Mouse (Mus musculus) T-cell, adult 66 days (primary cell): ENCODE results near the gene Alkbh4. TPM values are rescaled to one million over a fixed set of nuclear protein-coding genes. Genes with fewer than 3 reads are reported as not detected.

ENCODE experiments used
- total RNA-seq, 2 experiments: library from RNA; stranded (reverse); gene quantifications; 3 replicates in 1 of 2; 4 replicates in 1 of 2; pipeline ENCODE4 v1.2.4; 2023

The Alkbh4 gene
- 10 to 100 TPM; 36.6 to 38.4 TPM for total RNA-seq

DNA sequence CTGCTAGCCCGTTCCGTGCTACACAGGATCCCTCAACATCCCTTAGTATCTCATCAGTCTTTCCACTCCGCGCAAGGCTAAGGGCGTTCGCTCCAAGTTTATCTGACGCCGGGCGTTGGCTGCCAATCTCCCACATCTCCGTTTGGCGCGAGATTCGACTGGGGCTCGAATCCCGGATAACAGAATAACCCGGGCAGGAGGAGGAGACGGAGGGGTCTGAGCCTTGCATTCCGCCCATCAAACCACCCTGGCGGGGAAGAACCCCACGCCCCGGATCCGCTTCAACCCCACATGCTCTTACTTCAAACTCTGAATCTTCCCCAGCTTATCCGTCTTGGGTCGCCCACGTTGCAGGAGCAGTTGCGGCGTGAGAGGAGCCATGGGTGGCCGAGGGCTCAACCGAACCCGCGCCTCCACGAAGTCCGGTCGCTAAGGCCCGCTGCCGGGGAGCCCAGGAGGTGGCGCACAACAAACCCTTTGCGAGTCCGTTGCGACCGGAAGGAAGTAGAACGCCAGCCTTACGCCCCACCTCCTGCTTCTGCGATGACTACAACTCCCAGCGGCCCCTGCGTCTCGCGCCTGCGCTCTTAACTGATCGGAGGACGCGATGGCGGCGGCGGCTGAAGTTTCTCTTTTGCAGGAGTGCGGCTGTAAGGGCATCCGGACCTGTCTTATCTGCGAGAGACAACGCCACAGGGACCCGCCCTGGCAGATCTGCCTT, at the start of gene Alkbh4, which contains the start of gene Lrwd1:
Gene Alkbh4, plus strand, starts transcription at position 576 of the 721 bp plus-strand sequence.
Gene Lrwd1, minus strand, starts transcription at position 504 of the 721 bp plus-strand sequence.

DNA sequence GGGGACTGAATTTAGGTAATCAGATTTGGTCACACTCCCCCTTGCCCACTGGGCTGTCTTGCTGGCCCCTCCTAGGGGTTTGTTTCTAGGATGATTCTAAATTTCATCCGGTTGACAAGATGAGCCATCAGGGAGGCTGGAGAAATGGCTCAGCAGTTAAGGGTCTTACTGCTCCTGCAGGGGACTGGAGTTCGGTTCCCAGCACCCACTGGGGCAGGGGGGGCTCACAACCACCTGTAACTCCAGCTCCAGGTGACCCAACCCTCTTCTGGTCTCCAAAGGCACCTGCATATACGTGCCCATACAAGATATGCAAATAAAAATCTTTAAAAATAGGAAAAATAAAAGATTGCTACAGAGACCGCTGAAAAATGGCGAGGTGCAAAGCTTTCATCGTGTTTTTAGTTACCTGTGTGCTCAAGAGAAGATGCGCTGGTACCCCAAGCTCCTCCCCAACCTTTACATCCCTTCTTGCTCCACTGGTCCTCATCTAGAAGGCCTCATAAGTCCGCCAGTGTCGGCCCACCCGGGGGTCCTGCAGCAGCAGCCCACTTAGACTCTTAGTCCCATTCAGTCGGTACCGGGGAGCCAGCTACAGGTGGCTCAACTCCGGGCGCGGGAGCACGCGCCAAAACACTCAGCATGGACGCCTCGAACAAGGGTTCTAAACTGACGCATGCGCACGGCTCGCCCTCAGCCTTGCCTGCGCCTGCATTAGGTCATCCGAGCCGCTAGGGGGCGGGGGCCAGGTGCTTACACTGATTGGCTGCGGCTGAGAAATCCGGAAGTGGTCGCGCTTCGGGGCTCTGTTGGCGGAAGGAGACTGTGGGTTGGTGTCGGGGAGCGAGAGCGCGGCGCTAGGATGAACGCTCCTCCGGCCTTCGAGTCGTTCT, 19.8 kb upstream of the Alkbh4 start, which contains the start of gene Polr2j:
Gene Polr2j, plus strand, starts transcription at position 741 of the 893 bp plus-strand sequence.

DNA sequence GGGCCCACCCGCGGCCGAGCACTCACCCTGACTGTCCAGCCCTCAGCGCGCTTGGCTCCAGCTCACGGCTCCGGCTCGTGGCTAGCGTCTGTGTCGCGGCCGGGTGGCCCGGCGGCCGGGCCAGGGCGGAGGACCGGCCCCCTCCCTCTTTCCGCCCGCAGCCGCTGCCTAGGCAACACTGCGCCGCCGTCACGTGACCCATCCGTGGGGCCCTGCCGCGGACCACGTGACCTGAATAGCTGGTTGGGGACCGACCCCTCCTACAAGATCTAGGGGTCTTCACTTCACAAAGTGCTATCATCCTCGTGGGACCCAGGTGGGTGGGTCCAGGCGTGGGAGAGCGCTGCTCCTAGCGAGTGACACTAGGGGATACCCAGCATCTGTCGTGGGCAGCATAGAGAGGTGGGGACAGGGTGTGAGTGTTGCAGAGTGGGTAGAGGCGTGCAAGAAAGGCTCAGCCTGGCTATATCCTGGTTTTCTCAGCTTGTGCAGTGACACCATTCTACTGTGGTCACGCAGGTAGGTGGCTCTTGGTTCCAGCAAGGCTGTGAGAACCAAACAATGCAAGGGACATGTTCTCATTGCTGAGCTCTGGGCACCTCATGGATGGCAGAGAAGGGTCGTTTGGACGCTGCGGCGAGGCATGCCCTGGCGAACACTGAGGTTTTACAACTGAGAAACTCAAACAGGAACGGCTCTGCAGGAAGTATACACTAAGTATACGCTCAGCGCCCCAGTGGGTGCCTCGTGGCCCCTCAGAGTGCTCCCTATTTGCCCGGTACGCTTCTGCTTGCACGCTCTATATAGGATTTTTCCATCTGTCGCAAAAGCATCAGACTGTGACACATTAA, 34.8 kb downstream of the Alkbh4 start, which contains the start of gene Orai2:
Gene Orai2, minus strand, starts transcription at position 202 of the 851 bp plus-strand sequence.

Other genes with a start within 250 kb of the Alkbh4 start
- gene Hspb1, start 248.2 kb upstream of the Alkbh4 start, total RNA-seq, result not detected
- 10 to 100 TPM; 62.2 to 73.1 TPM for gene Ywhag, start 201.5 kb upstream of the Alkbh4 start, total RNA-seq
- 1 to 10 TPM in 1 of 2 experiments, not detected in 1; 1.7 TPM for gene Ssc4d, start 161.6 kb upstream of the Alkbh4 start, total RNA-seq
- gene Zp3, start 156.0 kb upstream of the Alkbh4 start, total RNA-seq, result not detected
- gene Dtx2, start 141.3 kb upstream of the Alkbh4 start, total RNA-seq, result 10 to 100 TPM; 36.8 to 38.0 TPM
- under 1 TPM; 0.44 to 0.71 TPM for gene Upk3b, start 97.7 kb upstream of the Alkbh4 start, total RNA-seq
- gene Upk3bl, start 81.7 kb upstream of the Alkbh4 start, total RNA-seq, result not detected
- gene Rasa4, start 52.2 kb upstream of the Alkbh4 start, total RNA-seq, result 1 to 10 TPM; 5.0 to 6.5 TPM
- gene Polr2j, start 19.5 kb upstream of the Alkbh4 start, total RNA-seq, result 10 to 100 TPM; 60.5 to 61.6 TPM
- gene Lrwd1, start 72 bp upstream of the Alkbh4 start, total RNA-seq, result 10 to 100 TPM; 45.7 to 60.0 TPM
- 100 to 1,000 TPM; 248 to 265 TPM for gene Orai2, start 34.6 kb downstream of the Alkbh4 start, total RNA-seq
- 10 to 100 TPM; 29.7 to 35.2 TPM for gene Prkrip1, start 62.8 kb downstream of the Alkbh4 start, total RNA-seq
- gene Sh2b2, start 110.4 kb downstream of the Alkbh4 start, total RNA-seq, result 1 to 10 TPM in 1 of 2 experiments, under 1 TPM in 1; 0.99 to 4.1 TPM